Mouse (Mus musculus) liver, embryonic 16.5 days (tissue): ENCODE measurements around the gene Serf1. TPM values are rescaled to one million over a fixed set of nuclear protein-coding genes. Genes with fewer than 3 reads are reported as not detected.

Source experiments
- polyA plus RNA-seq: library from polyadenylated mRNA; unstranded; fragments of >200 nt; fragmentation: Nextera tagmentation; extraction: Ambion mirVana; gene quantifications from 2 replicates; pipeline ENCODE4 v1.2.1, GENCODE M21; 2015

The Serf1 gene
- polyA plus RNA-seq, 1 experiment from 2014 or later, result 15.3 TPM

Other genes with a start within 250 kb of the Serf1 start
- 0.15 TPM in 1 of 2 replicates, not detected in the other for gene Cartpt, start 206.9 kb upstream of the Serf1 start, polyA plus RNA-seq
- 21.6 and 22.8 TPM in 2 replicates for gene Mccc2, start 92.4 kb upstream of the Serf1 start, polyA plus RNA-seq
- gene Bdp1, start 3.9 kb upstream of the Serf1 start, polyA plus RNA-seq, result 9.8 and 11.0 TPM in 2 replicates
- 13.1 and 14.6 TPM in 2 replicates for gene Smn1, start 16.8 kb downstream of the Serf1 start, polyA plus RNA-seq
- gene Naip2, start 94.1 kb downstream of the Serf1 start, polyA plus RNA-seq, result 1.7 and 1.8 TPM in 2 replicates
- gene Naip5, start 138.3 kb downstream of the Serf1 start, polyA plus RNA-seq, result 0.48 and 0.80 TPM in 2 replicates
- 0.29 and 0.44 TPM in 2 replicates for gene Naip6, start 209.7 kb downstream of the Serf1 start, polyA plus RNA-seq